Mouse (Mus musculus) embryonic fibroblast, embryonic 13.5 days (primary cell): ENCODE results near the gene Tap2.

Experiments used
- CTCF ChIP-seq: IDR thresholded peaks from 2 replicates; pipeline ENCODE4 v1.5.1; 2011; ENCODE audit warnings: mild to moderate bottlenecking, control low read depth, low read length, moderate library complexity, borderline replicate concordance; ENCODE audit not compliant: insufficient read depth
- POLR2A ChIP-seq: IDR thresholded peaks from 2 replicates; pipeline ENCODE4 v1.6.1; 2011; ENCODE audit warnings: low read depth, mild to moderate bottlenecking, control low read depth, low read length, moderate library complexity

GRCm38 (mm10) chr17:34239601-34240041, 36.3 kb downstream of the Tap2 start:
- no peak for TF ChIP-seq CTCF
- TF ChIP-seq POLR2A: no peak
